Mouse (Mus musculus) C2C12 (cell line): ENCODE data around the gene Plekha5.

Experiments used
- CEBPB ChIP-seq: IDR thresholded peaks from one replicate; pipeline ENCODE4 v1.6.1; 2011; ENCODE audit warnings: low read depth, mild to moderate bottlenecking, control low read depth, moderate library complexity
- MYOD1 ChIP-seq: IDR thresholded peaks from one replicate; pipeline ENCODE4 v1.6.1; 2011; ENCODE audit warnings: low read depth; ENCODE audit not compliant: control insufficient read depth, insufficient read length

- TF ChIP-seq MYOD1 = no peak
- no peak for TF ChIP-seq CEBPB
These were observed 51.7 kb downstream of the Plekha5 start for GRCm38 (mm10) chr6:140475393-140476087.
